Mouse (Mus musculus) embryonic fibroblast, embryonic 13.5 days (primary cell): Measurements from ENCODE around the gene Cldnd2.

Source experiments
- CTCF ChIP-seq: IDR thresholded peaks from 2 replicates; pipeline ENCODE4 v1.5.1; 2011; ENCODE audit warnings: mild to moderate bottlenecking, control low read depth, low read length, moderate library complexity, borderline replicate concordance; ENCODE audit not compliant: insufficient read depth
- POLR2A ChIP-seq: IDR thresholded peaks from 2 replicates; pipeline ENCODE4 v1.6.1; 2011; ENCODE audit warnings: low read depth, mild to moderate bottlenecking, control low read depth, low read length, moderate library complexity

DNA sequence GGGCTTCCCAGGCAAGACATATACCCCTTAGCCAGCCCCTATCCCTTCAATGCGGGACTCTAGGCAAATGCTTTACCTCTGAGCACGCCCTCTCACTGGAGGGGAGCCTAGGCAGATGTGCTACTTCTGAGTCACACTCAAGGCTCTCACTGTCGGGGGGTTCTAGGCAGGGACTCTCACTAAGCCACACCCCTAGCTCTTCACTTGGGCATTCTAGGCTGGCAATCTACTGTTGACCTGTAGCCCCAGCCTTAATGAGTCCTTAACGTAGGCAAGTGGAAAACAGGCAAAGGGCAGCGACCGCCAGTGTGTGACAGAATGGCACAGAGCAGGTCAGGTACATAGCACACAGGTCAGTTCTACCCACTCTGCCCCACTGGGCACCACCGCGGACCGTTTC lies 50.3 kb downstream of the Cldnd2 start:
- TF ChIP-seq CTCF (no peak), POLR2A (no peak)
